Mouse (Mus musculus) heart, embryonic 15.5 days (tissue): ENCODE data around the gene Gm37419. TPM values are rescaled to one million over a fixed set of nuclear protein-coding genes. Genes with fewer than 3 reads are reported as not detected.

ENCODE experiments used
- ATAC-seq: fragments of 200-750 bp; cut with Nextera tagmentation; replicated peaks from 2 replicates; pipeline ENCODE4 v1.8.0; 2017; ENCODE audit warnings: low read depth, moderate TSS enrichment; ENCODE audit not compliant: insufficient number of reproducible peaks, insufficient read depth, low FRiP score
- H3K27ac ChIP-seq: fragments of 300-500 bp; sonication (generic); 2 replicates; pipeline ENCODE4 v1.5.1; 2015; ENCODE audit warnings: mild to moderate bottlenecking, inconsistent platforms
- H3K27me3 ChIP-seq: fragments of 300-500 bp; sonication (generic); 2 replicates; pipeline ENCODE4 v1.6.1; 2015; ENCODE audit warnings: inconsistent platforms
- H3K36me3 ChIP-seq: fragments of 300-500 bp; sonication (generic); 2 replicates; pipeline ENCODE4 v1.6.1; 2015; ENCODE audit warnings: mild to moderate bottlenecking, inconsistent platforms
- H3K4me1 ChIP-seq: fragments of 300-500 bp; sonication (generic); replicated peaks from 2 replicates; pipeline ENCODE4 v1.6.1; 2015; ENCODE audit warnings: inconsistent platforms
- H3K4me2 ChIP-seq: fragments of 300-500 bp; sonication (generic); 2 replicates; pipeline ENCODE4 v1.6.1; 2015; ENCODE audit warnings: inconsistent platforms, mild to moderate bottlenecking, moderate library complexity
- H3K4me3 ChIP-seq: fragments of 300-500 bp; sonication (generic); 2 replicates; pipeline ENCODE4 v1.5.1; 2015; ENCODE audit warnings: mild to moderate bottlenecking, inconsistent platforms
- H3K9ac ChIP-seq: fragments of 300-500 bp; sonication (generic); 2 replicates; pipeline ENCODE4 v1.6.1; 2015; ENCODE audit warnings: mild to moderate bottlenecking, inconsistent platforms
- H3K9me3 ChIP-seq: fragments of 300-500 bp; sonication (generic); replicated peaks from 2 replicates; pipeline ENCODE4 v1.6.1; 2016; ENCODE audit warnings: inconsistent platforms
- WGBS: fragments of 180-500 bp; shearing (Covaris S2); methylation state at CpG from one replicate; pipeline ENCODE4 v1.1.7; 2015; ENCODE audit warnings: mixed read lengths; 5-methylcytosine and 5-hydroxymethylcytosine counted together
- polyA plus RNA-seq: library from polyadenylated mRNA; unstranded; fragments of >200 nt; fragmentation: Nextera tagmentation; extraction: Ambion mirVana; gene quantifications from 2 replicates; pipeline ENCODE4 v1.2.1, GENCODE M21; 2015

Gm37419 gene
- polyA plus RNA-seq, 1 experiment from 2014 or later = not detected

- H3K4me3 ChIP-seq = peak overlapping the region; percentile 75
- H3K27ac ChIP-seq = peak overlapping the region; percentile 98
- peak overlapping the region; percentile 87 for H3K9ac ChIP-seq
- WGBS = under 1% methylated on average over 64 of the region's 64 CpGs
- H3K36me3 ChIP-seq = no peaks in the 10 kb centered on the region
- no peaks in the 10 kb centered on the region for H3K9me3 ChIP-seq
- no peaks in the 10 kb centered on the region for H3K27me3 ChIP-seq
- peak overlapping the region; percentile 93 for H3K4me2 ChIP-seq
- peaks cover 40% of the 10 kb centered on the region for H3K4me1 ChIP-seq
- ATAC-seq = no peak
Observed at GRCm38 (mm10) chr16:23987341-23988156, 733 bp upstream of the Gm37419 start.

- peak overlapping the region; percentile 98 for H3K27ac ChIP-seq
- peak overlapping the region; percentile 87 for H3K9ac ChIP-seq
- under 1% methylated on average over 13 of the region's 13 CpGs for WGBS
- peak overlapping the region; percentile 75 for H3K4me3 ChIP-seq
- no peak for ATAC-seq
- peak overlapping the region; percentile 93 for H3K4me2 ChIP-seq
- H3K4me1 ChIP-seq = peaks cover 37% of the 10 kb centered on the region
- H3K36me3 ChIP-seq = no peaks in the 10 kb centered on the region
- no peaks in the 10 kb centered on the region for H3K9me3 ChIP-seq
- H3K27me3 ChIP-seq = no peaks in the 10 kb centered on the region
Observed at GRCm38 (mm10) chr16:23988157-23988465, 171 bp upstream of the Gm37419 start.

- H3K9me3 ChIP-seq = no peaks in the 10 kb centered on the region
- peak overlapping the region; percentile 75 for H3K4me3 ChIP-seq
- H3K27ac ChIP-seq = peak overlapping the region; percentile 98
- ATAC-seq = no peak
- peak overlapping the region; percentile 93 for H3K4me2 ChIP-seq
- no peaks in the 10 kb centered on the region for H3K36me3 ChIP-seq
- H3K9ac ChIP-seq = peak overlapping the region; percentile 87
- no peaks in the 10 kb centered on the region for H3K27me3 ChIP-seq
- peaks cover 36% of the 10 kb centered on the region for H3K4me1 ChIP-seq
- 3% methylated on average over 25 of the region's 25 CpGs for WGBS
Observed at GRCm38 (mm10) chr16:23989209-23990160, 1.2 kb downstream of the Gm37419 start.

GRCm38 (mm10) chr16:23990161-23990970 lies 2.1 kb downstream of the Gm37419 start:
- WGBS = 50% methylated on average over 11 of the region's 11 CpGs
- Histone ChIP-seq H3K9me3 (no peaks in the 10 kb centered on the region), H3K36me3 (no peaks in the 10 kb centered on the region), H3K9ac (peak overlapping the region; percentile 87), H3K4me2 (peak overlapping the region; percentile 93), H3K4me3 (peak overlapping the region; percentile 75), H3K4me1 (peaks cover 31% of the 10 kb centered on the region), H3K27me3 (no peaks in the 10 kb centered on the region), H3K27ac (peak overlapping the region; percentile 98)
- ATAC-seq = no peak

GRCm38 (mm10) chr16:23991170-23991569 lies 2.9 kb downstream of the Gm37419 start:
- H3K27ac ChIP-seq = no peak overlapping the region
- H3K27me3 ChIP-seq = no peaks in the 10 kb centered on the region
- WGBS = 1% methylated on average over 4 of the region's 4 CpGs
- no peak for ATAC-seq
- H3K36me3 ChIP-seq = no peaks in the 10 kb centered on the region
- H3K9me3 ChIP-seq = no peaks in the 10 kb centered on the region
- H3K9ac ChIP-seq = no peak overlapping the region
- peaks cover 23% of the 10 kb centered on the region for H3K4me1 ChIP-seq
- no peak overlapping the region for H3K4me3 ChIP-seq
- peak overlapping the region; percentile 1; the same call in 1 of the 2 replicates for H3K4me2 ChIP-seq

GRCm38 (mm10) chr16:23991846-23992580 lies 3.7 kb downstream of the Gm37419 start:
- Histone ChIP-seq H3K27ac (no peak overlapping the region), H3K36me3 (no peaks in the 10 kb centered on the region), H3K9me3 (no peaks in the 10 kb centered on the region), H3K27me3 (no peaks in the 10 kb centered on the region), H3K4me2 (no peak overlapping the region), H3K9ac (no peak overlapping the region), H3K4me3 (no peak overlapping the region), H3K4me1 (peaks cover 16% of the 10 kb centered on the region)
- ATAC-seq = no peak
- WGBS = 86% methylated on average over 14 of the region's 14 CpGs

GRCm38 (mm10) chr16:23993351-23994321 lies 5.4 kb downstream of the Gm37419 start:
- no peak for ATAC-seq
- Histone ChIP-seq H3K4me1 (peaks cover 16% of the 10 kb centered on the region), H3K9me3 (no peaks in the 10 kb centered on the region), H3K4me2 (0 out of 2 replicates have a peak overlapping the region, but pooled peaks have one; percentile 11), H3K27me3 (no peaks in the 10 kb centered on the region), H3K4me3 (no peak overlapping the region), H3K36me3 (no peaks in the 10 kb centered on the region), H3K27ac (no peak overlapping the region), H3K9ac (no peak overlapping the region)
- WGBS = 47% methylated on average over 17 of the region's 17 CpGs

- Histone ChIP-seq H3K27ac (no peak overlapping the region), H3K9me3 (no peaks in the 10 kb centered on the region), H3K36me3 (no peaks in the 10 kb centered on the region), H3K4me3 (no peak overlapping the region), H3K27me3 (no peaks in the 10 kb centered on the region), H3K9ac (no peak overlapping the region), H3K4me1 (peaks cover 12% of the 10 kb centered on the region), H3K4me2 (no peak overlapping the region)
- WGBS = 82% methylated on average over 7 of the region's 7 CpGs
- ATAC-seq = no peak
Observed at GRCm38 (mm10) chr16:23996342-23996741, 8.1 kb downstream of the Gm37419 start.

GRCm38 (mm10) chr16:23997228-23997627 lies 8.9 kb downstream of the Gm37419 start:
- WGBS = 72% methylated on average over 3 of the region's 3 CpGs
- Histone ChIP-seq H3K4me1 (peaks cover 9% of the 10 kb centered on the region), H3K27me3 (no peaks in the 10 kb centered on the region), H3K4me2 (no peak overlapping the region), H3K9me3 (no peaks in the 10 kb centered on the region), H3K9ac (no peak overlapping the region), H3K36me3 (no peaks in the 10 kb centered on the region), H3K27ac (no peak overlapping the region), H3K4me3 (no peak overlapping the region)
- ATAC-seq = no peak

GRCm38 (mm10) chr16:23997912-23998311 lies 9.6 kb downstream of the Gm37419 start:
- 78% methylated on average over 6 of the region's 6 CpGs for WGBS
- ATAC-seq = no peak
- Histone ChIP-seq H3K4me1 (peaks cover 9% of the 10 kb centered on the region), H3K27ac (no peak overlapping the region), H3K9ac (no peak overlapping the region), H3K9me3 (no peaks in the 10 kb centered on the region), H3K4me2 (no peak overlapping the region), H3K27me3 (no peaks in the 10 kb centered on the region), H3K36me3 (no peaks in the 10 kb centered on the region), H3K4me3 (no peak overlapping the region)
